Mouse (Mus musculus): ENCODE data around the gene Atp1a4. TPM values are rescaled to one million over a fixed set of nuclear protein-coding genes. Genes with fewer than 3 reads are reported as not detected.

The Atp1a4 gene
- total RNA-seq, 2 experiments from 2014 or later, result not detected

GRCm38 (mm10) chr1:172198316-172198715 lies 59.9 kb downstream of the Atp1a4 start:
- no peak for DNase-seq (ENCODE audit: low spot score in 2 of 2)

- DNase-seq (ENCODE audit: low spot score in 2 of 2), result no peak
Observed at GRCm38 (mm10) chr1:172197851-172198250, 60.4 kb downstream of the Atp1a4 start.

GRCm38 (mm10) chr1:172197146-172197545 lies 61.1 kb downstream of the Atp1a4 start:
- DNase-seq (ENCODE audit: low spot score in 2 of 2), result no peak

- no peak for DNase-seq (ENCODE audit: low spot score in 2 of 2)
Observed at GRCm38 (mm10) chr1:172194435-172194834, 63.8 kb downstream of the Atp1a4 start.

- DNase-seq (ENCODE audit: low spot score in 2 of 2), result no peak
Observed at GRCm38 (mm10) chr1:172192217-172192616, 66.0 kb downstream of the Atp1a4 start.

- no peak for DNase-seq (ENCODE audit: low spot score in 2 of 2)
Observed at GRCm38 (mm10) chr1:172191578-172191977, 66.6 kb downstream of the Atp1a4 start.

- no peak for DNase-seq (ENCODE audit: low spot score in 2 of 2)
Observed at GRCm38 (mm10) chr1:172188891-172189290, 69.3 kb downstream of the Atp1a4 start.

- no peak for DNase-seq (ENCODE audit: low spot score in 2 of 2)
Observed at GRCm38 (mm10) chr1:172186401-172187289, 71.6 kb downstream of the Atp1a4 start.

GRCm38 (mm10) chr1:172183915-172184314 lies 74.3 kb downstream of the Atp1a4 start:
- no peak for DNase-seq (ENCODE audit: low spot score in 2 of 2)

GRCm38 (mm10) chr1:172183056-172183455 lies 75.2 kb downstream of the Atp1a4 start:
- DNase-seq (ENCODE audit: low spot score in 2 of 2), result no peak

- DNase-seq (ENCODE audit: low spot score in 2 of 2), result no peak
Observed at GRCm38 (mm10) chr1:172181777-172182176, 76.4 kb downstream of the Atp1a4 start.

GRCm38 (mm10) chr1:172180881-172181280 lies 77.3 kb downstream of the Atp1a4 start:
- DNase-seq (ENCODE audit: low spot score in 2 of 2), result no peak

GRCm38 (mm10) chr1:172179102-172179501 lies 79.1 kb downstream of the Atp1a4 start:
- no peak for DNase-seq (ENCODE audit: low spot score in 2 of 2)

GRCm38 (mm10) chr1:172177791-172178190 lies 80.4 kb downstream of the Atp1a4 start:
- DNase-seq (ENCODE audit: low spot score in 2 of 2), result no peak

Other genes with a start within 250 kb of the Atp1a4 start
- 10 to 100 TPM; 10.2 to 13.7 TPM for gene Vangl2, start 230.0 kb downstream of the Atp1a4 start, total RNA-seq (2021)
- under 1 TPM; 0.28 to 0.40 TPM for gene Nhlh1, start 200.8 kb downstream of the Atp1a4 start, total RNA-seq (2021)
- gene Copa, start 175.9 kb downstream of the Atp1a4 start, total RNA-seq (2021), result 100 to 1,000 TPM; 147 to 151 TPM
- 10 to 100 TPM; 56.6 to 59.3 TPM for gene Ncstn, start 175.6 kb downstream of the Atp1a4 start, total RNA-seq (2021)
- gene Pex19, start 131.7 kb downstream of the Atp1a4 start, total RNA-seq (2021), result 10 to 100 TPM; 87.3 to 87.5 TPM
- gene Dcaf8, start 110.3 kb downstream of the Atp1a4 start, total RNA-seq (2021), result 100 to 1,000 TPM; 117 TPM
- 100 to 1,000 TPM; 412 to 456 TPM for gene Pea15a, start 51.6 kb downstream of the Atp1a4 start, total RNA-seq (2021)
- gene Casq1, start 38.5 kb downstream of the Atp1a4 start, total RNA-seq (2021), result under 1 TPM in 1 of 2 experiments, not detected in 1; 0.63 TPM
- 100 to 1,000 TPM; 278 to 283 TPM for gene Igsf8, start 3.2 kb upstream of the Atp1a4 start, total RNA-seq (2021)
- gene Atp1a2, start 39.6 kb upstream of the Atp1a4 start, total RNA-seq (2021), result 100 to 1,000 TPM; 588 to 687 TPM
- gene Kcnj9, start 70.9 kb upstream of the Atp1a4 start, total RNA-seq (2021), result 100 to 1,000 TPM; 132 to 133 TPM
- 10 to 100 TPM; 67.5 to 87.1 TPM for gene Kcnj10, start 82.8 kb upstream of the Atp1a4 start, total RNA-seq (2021)
- gene Pigm, start 118.1 kb upstream of the Atp1a4 start, total RNA-seq (2021), result 1 to 10 TPM; 7.9 to 8.6 TPM
- gene Slamf9, start 216.9 kb upstream of the Atp1a4 start, total RNA-seq (2021), result 1 to 10 TPM in 1 of 2 experiments, under 1 TPM in 1; 0.61 to 1.0 TPM
- 1 to 10 TPM; 6.3 to 7.0 TPM for gene Igsf9, start 223.4 kb upstream of the Atp1a4 start, total RNA-seq (2021)
- gene Tagln2, start 241.6 kb upstream of the Atp1a4 start, total RNA-seq (2021), result 10 to 100 TPM in 1 of 2 experiments, 1 to 10 TPM in 1; 8.2 to 12.3 TPM

Measured in left cerebral cortex, adult 18-20 months (tissue).